Mouse (Mus musculus) midbrain, embryonic 10.5 days (tissue): ENCODE data around the gene Gm8050. TPM values are rescaled to one million over a fixed set of nuclear protein-coding genes. Genes with fewer than 3 reads are reported as not detected.
"Not testable (repeated sequence)": the region's sequence is repeated elsewhere in the genome, so short reads cannot be mapped to it uniquely, and the experiment has no call there.

Source experiments
- DNase-seq: peaks from one replicate; pipeline ENCODE4 v3.0.0-alpha.2; 2017; ENCODE audit warnings: low spot score
- H3K27ac ChIP-seq: fragments of 300-500 bp; sonication (generic); replicated peaks from 2 replicates; pipeline ENCODE4 v1.5.1; 2016; ENCODE audit warnings: mild to moderate bottlenecking
- H3K27me3 ChIP-seq: fragments of 300-500 bp; sonication (generic); 2 replicates; pipeline ENCODE4 v1.6.1; 2016; ENCODE audit warnings: low read depth, mild to moderate bottlenecking; ENCODE audit not compliant: poor library complexity, severe bottlenecking
- H3K36me3 ChIP-seq: fragments of 300-500 bp; sonication (generic); 2 replicates; pipeline ENCODE4 v1.6.1; 2016; ENCODE audit warnings: mild to moderate bottlenecking, moderate library complexity
- H3K4me1 ChIP-seq: fragments of 300-500 bp; sonication (generic); 2 replicates; pipeline ENCODE4 v1.6.1; 2016
- H3K4me3 ChIP-seq: fragments of 300-500 bp; sonication (generic); 2 replicates; pipeline ENCODE4 v1.5.1; 2016; ENCODE audit warnings: mild to moderate bottlenecking, moderate library complexity
- H3K9me3 ChIP-seq: fragments of 300-500 bp; sonication (generic); replicated peaks from 2 replicates; pipeline ENCODE4 v1.6.1; 2016; ENCODE audit warnings: mild to moderate bottlenecking
- WGBS: fragments of 180-500 bp; shearing (Covaris S2); methylation state at CpG from one replicate; pipeline ENCODE4 v1.1.7; 2016; 5-methylcytosine and 5-hydroxymethylcytosine counted together
- polyA plus RNA-seq: library from polyadenylated mRNA; unstranded; fragments of >200 nt; fragmentation: Nextera tagmentation; extraction: Ambion mirVana; gene quantifications from 2 replicates; pipeline ENCODE4 v1.2.1, GENCODE M21; 2016

Gene Gm8050
- polyA plus RNA-seq = not detected in 2 replicates

DNA sequence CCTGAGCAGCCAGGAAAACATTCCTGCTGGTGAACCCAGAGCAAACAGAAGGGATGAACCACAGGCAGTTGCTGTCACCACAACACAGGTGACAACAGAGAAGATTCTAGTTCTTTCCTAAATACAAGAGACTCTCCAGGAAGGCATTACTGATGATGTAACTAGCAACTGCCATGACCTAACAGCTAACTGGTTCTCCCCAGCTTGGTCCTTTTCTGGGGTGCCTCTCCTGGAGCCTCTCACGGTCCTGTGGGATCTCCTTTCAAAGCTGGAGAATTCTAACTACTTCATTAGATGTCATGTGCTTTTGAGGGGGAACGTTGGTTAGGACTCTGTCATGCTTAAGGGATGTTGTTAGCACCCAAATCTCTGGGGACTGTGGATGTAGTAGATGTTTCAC, at the start of gene Gm8050:
Gene Gm8050 (minus strand): TSS at position 101 of the 400 bp plus-strand sequence.
- WGBS = 85% methylated on average over 1 of the region's 2 CpGs

DNA sequence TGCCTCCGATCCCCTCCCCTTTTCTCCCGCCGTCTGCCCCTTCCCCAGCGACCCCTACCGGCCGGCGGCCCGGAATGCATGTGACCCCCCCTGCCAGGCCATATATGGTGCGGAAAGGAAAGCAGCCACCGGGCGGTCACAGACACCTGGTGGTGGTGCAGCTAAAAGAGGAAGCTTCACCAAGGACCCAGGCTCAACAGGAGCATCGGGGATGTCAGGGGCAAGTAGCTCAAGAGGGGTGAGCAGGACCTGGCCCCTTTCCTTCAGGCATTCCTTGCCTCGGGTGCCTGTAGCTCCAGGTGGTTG, 37.1 kb upstream of the Gm8050 start:
- not testable (repeated sequence) for H3K27me3 ChIP-seq, H3K4me1 ChIP-seq, H3K36me3 ChIP-seq, H3K9me3 ChIP-seq, DNase-seq
- WGBS = 2% methylated on average over 6 of the region's 13 CpGs
- Histone ChIP-seq H3K27ac (peak overlapping the region; percentile 79; the same call in 1 of the 2 replicates), H3K4me3 (peak overlapping the region; percentile 53)

More for the DNA sequence above, at the start of gene Gm8050:
- not testable (repeated sequence) for H3K27me3 ChIP-seq, H3K36me3 ChIP-seq, H3K27ac ChIP-seq, H3K9me3 ChIP-seq, H3K4me3 ChIP-seq, DNase-seq, H3K4me1 ChIP-seq

- WGBS = under 1% methylated on average over 20 of the region's 67 CpGs
- H3K36me3 ChIP-seq, H3K27me3 ChIP-seq, H3K9me3 ChIP-seq, H3K4me1 ChIP-seq: not testable (repeated sequence)
- H3K27ac ChIP-seq = peak overlapping the region; percentile 79
- peak overlapping the region; percentile 53 for H3K4me3 ChIP-seq
- peak; percentile 13 for DNase-seq
Measured at GRCm38 (mm10) chr14:6756384-6757230, 36.6 kb upstream of the Gm8050 start.

GRCm38 (mm10) chr14:6742232-6742631, 22.2 kb upstream of the Gm8050 start, which contains the start of gene Gm3636:
TSS of gene Gm3636 (minus strand) at chr14:6742332.
- not testable (repeated sequence) for DNase-seq, H3K4me3 ChIP-seq, H3K4me1 ChIP-seq, H3K9me3 ChIP-seq, H3K36me3 ChIP-seq, H3K27ac ChIP-seq, H3K27me3 ChIP-seq
- WGBS = no CpG with 5 or more reads among the region's 2 CpGs

GRCm38 (mm10) chr14:6684070-6684469, 36.0 kb downstream of the Gm8050 start, which contains the start of gene Gm10251:
TSS of gene Gm10251 (minus strand) at chr14:6684170.
- WGBS = no CpG with 5 or more reads among the region's 1 CpGs
- H3K4me1 ChIP-seq, H3K36me3 ChIP-seq, DNase-seq, H3K27ac ChIP-seq, H3K4me3 ChIP-seq, H3K27me3 ChIP-seq, H3K9me3 ChIP-seq: not testable (repeated sequence)

Other genes starting within 250 kb of the Gm8050 start
- not detected in 2 replicates for gene Gm8356, start 183.0 kb downstream of the Gm8050 start, polyA plus RNA-seq
- 0.09 and 0.11 TPM in 2 replicates for gene Gm3629, start 129.6 kb downstream of the Gm8050 start, polyA plus RNA-seq
- gene Gm3460, start 97.8 kb downstream of the Gm8050 start, polyA plus RNA-seq = not detected in 2 replicates
- not detected in 2 replicates for gene Gm10251, start 36.1 kb downstream of the Gm8050 start, polyA plus RNA-seq
- gene Gm3636, start 22.1 kb upstream of the Gm8050 start, polyA plus RNA-seq = 3.8 and 4.5 TPM in 2 replicates
- not detected in 2 replicates for gene Gm8362, start 54.2 kb upstream of the Gm8050 start, polyA plus RNA-seq
- not detected in 2 replicates for gene Gm3642, start 120.1 kb upstream of the Gm8050 start, polyA plus RNA-seq
- 1.1 and 1.9 TPM in 2 replicates for gene Gm3667, start 169.7 kb upstream of the Gm8050 start, polyA plus RNA-seq